Mouse (Mus musculus): ENCODE results near the gene Osbpl8. TPM values are rescaled to one million over a fixed set of nuclear protein-coding genes. Genes with fewer than 3 reads are reported as not detected.

Osbpl8 gene
- total and polyA plus RNA-seq, 3 experiments: 10.9 to 73.7 (median 70.0) TPM

DNA sequence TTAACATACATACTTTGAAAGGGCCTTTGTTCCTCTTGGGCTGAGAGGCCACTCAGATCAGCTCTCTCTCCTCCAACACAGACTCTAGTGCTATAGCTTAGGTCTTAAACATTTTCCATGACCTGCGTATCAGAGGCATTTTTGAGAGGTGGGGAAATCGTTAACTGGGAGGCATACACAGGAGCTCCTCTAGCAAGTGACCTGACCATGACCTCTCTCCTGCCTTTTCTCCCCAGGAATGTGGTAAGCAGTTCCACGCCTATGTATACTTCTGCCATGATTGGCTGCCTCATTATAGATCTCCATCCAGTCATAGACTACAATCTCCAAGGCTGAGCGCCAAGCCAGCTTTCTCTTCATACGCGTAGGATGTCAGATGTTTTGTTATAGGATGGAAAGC, 148.7 kb downstream of the Osbpl8 start:
- no peaks in the 10 kb centered on the region for H3K79me2 ChIP-seq (replicated peaks; ENCODE audit: control insufficient read depth, insufficient read depth, low read length)

DNA sequence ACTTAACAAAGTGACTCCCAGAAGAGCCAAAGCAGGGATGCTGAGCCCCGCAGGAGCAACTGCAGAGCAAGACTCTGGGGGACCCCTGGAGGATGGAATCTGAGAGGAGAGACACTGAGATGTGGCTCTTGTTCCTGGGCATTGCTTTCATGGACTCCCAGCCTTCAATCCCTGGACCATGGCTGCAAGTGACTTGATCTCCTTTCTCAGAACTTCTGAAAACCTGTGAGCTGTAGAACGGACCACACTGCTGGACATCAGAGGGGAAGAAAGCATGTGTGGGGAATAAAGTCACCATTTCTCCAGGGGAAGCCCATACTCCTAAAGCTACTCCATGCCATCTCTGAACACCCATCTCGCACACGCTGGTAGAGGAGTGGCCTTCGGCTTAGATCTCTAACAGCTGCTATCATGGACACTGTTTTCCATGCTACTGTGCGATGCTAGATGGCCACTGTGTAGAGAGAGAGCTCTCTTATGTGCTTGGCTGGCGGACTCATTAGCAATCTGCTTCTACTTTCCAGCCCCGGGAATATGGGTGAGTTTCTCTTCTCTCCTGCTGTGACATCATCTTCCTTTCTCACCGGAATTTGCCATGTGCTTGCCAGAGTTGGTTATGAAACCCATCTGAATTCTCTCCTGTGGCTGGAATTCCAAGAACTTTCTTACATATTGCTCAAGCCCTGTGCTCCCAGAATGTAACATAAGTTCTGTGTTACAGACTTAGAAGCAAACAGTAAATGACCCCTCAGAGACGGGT, 150.3 kb downstream of the Osbpl8 start:
- H3K27me3 ChIP-seq (ENCODE audit: control insufficient read depth, insufficient read depth, low read length): no peaks in the 10 kb centered on the region
- TF ChIP-seq EP300 (IDR thresholded peaks at IDR 0.05; ENCODE audit: insufficient read depth, low read depth, low read length) (no peak), POLR2A (IDR thresholded peaks at IDR 0.05; ENCODE audit: insufficient read depth, low read depth, low read length) (no peak), CTCF (IDR thresholded peaks at IDR 0.05) (no peak)
- H3K4me1 ChIP-seq (ENCODE audit: control insufficient read depth, insufficient read depth, low read length): no peaks in the 10 kb centered on the region
- intact Hi-C loops (cut with DNase I): no loop called here
- no peak overlapping the region for H3K4me3 ChIP-seq
- DNase-seq: no peak
- H3K79me2 ChIP-seq (replicated peaks; ENCODE audit: control insufficient read depth, insufficient read depth, low read length): no peaks in the 10 kb centered on the region
- H3K9ac ChIP-seq (ENCODE audit: low read depth, low read length): no peak overlapping the region
- H3K36me3 ChIP-seq (ENCODE audit: control insufficient read depth, insufficient read depth, low read length): no peaks in the 10 kb centered on the region
- no peak overlapping the region for H3K27ac ChIP-seq
- WGBS: 64% methylated on average over 10 of the region's 10 CpGs

More for the DNA sequence above, 148.7 kb downstream of the Osbpl8 start:
- no peaks in the 10 kb centered on the region for H3K36me3 ChIP-seq (ENCODE audit: control insufficient read depth, insufficient read depth, low read length)
- H3K4me1 ChIP-seq (ENCODE audit: control insufficient read depth, insufficient read depth, low read length): no peaks in the 10 kb centered on the region
- WGBS: 67% methylated on average over 6 of the region's 6 CpGs
- H3K27me3 ChIP-seq (ENCODE audit: control insufficient read depth, insufficient read depth, low read length): no peaks in the 10 kb centered on the region
- no peak for DNase-seq
- no peak overlapping the region for H3K9ac ChIP-seq (ENCODE audit: low read depth, low read length)
- no peak overlapping the region for H3K27ac ChIP-seq
- TF ChIP-seq CTCF (IDR thresholded peaks at IDR 0.05) (no peak), POLR2A (IDR thresholded peaks at IDR 0.05; ENCODE audit: insufficient read depth, low read depth, low read length) (no peak), EP300 (IDR thresholded peaks at IDR 0.05; ENCODE audit: insufficient read depth, low read depth, low read length) (no peak)
- H3K4me3 ChIP-seq: no peak overlapping the region
- intact Hi-C loops (cut with DNase I): no loop called here

- H3K36me3 ChIP-seq (ENCODE audit: control insufficient read depth, insufficient read depth, low read length): no peaks in the 10 kb centered on the region
- H3K4me3 ChIP-seq: no peak overlapping the region
- 81% methylated on average over 3 of the region's 3 CpGs for WGBS
- intact Hi-C loops (cut with DNase I): no loop called here
- H3K27me3 ChIP-seq (ENCODE audit: control insufficient read depth, insufficient read depth, low read length): no peaks in the 10 kb centered on the region
- no peaks in the 10 kb centered on the region for H3K4me1 ChIP-seq (ENCODE audit: control insufficient read depth, insufficient read depth, low read length)
- no peak overlapping the region for H3K9ac ChIP-seq (ENCODE audit: low read depth, low read length)
- no peaks in the 10 kb centered on the region for H3K79me2 ChIP-seq (replicated peaks; ENCODE audit: control insufficient read depth, insufficient read depth, low read length)
- TF ChIP-seq EP300 (IDR thresholded peaks at IDR 0.05; ENCODE audit: insufficient read depth, low read depth, low read length): no peak
- TF ChIP-seq CTCF (IDR thresholded peaks at IDR 0.05): no peak
- no peak for DNase-seq
- H3K27ac ChIP-seq: no peak overlapping the region
Observed at GRCm38 (mm10) chr10:111315940-111316339, 151.4 kb downstream of the Osbpl8 start.

- Histone ChIP-seq H3K4me1 (ENCODE audit: control insufficient read depth, insufficient read depth, low read length) (no peaks in the 10 kb centered on the region), H3K27ac (no peak overlapping the region), H3K27me3 (ENCODE audit: control insufficient read depth, insufficient read depth, low read length) (no peaks in the 10 kb centered on the region), H3K9ac (ENCODE audit: low read depth, low read length) (no peak overlapping the region), H3K36me3 (ENCODE audit: control insufficient read depth, insufficient read depth, low read length) (no peaks in the 10 kb centered on the region), H3K79me2 (replicated peaks; ENCODE audit: control insufficient read depth, insufficient read depth, low read length) (no peaks in the 10 kb centered on the region), H3K4me3 (no peak overlapping the region)
- no peak for TF ChIP-seq EP300 (IDR thresholded peaks at IDR 0.05; ENCODE audit: insufficient read depth, low read depth, low read length)
- intact Hi-C loops (cut with DNase I): no loop called here
- DNase-seq: no peak
- WGBS: 86% methylated on average over 3 of the region's 3 CpGs
Observed at GRCm38 (mm10) chr10:111318021-111318420, 153.5 kb downstream of the Osbpl8 start.

- TF ChIP-seq POLR2A (IDR thresholded peaks at IDR 0.05; ENCODE audit: insufficient read depth, low read depth, low read length) (no peak), CTCF (IDR thresholded peaks at IDR 0.05) (no peak), EP300 (IDR thresholded peaks at IDR 0.05; ENCODE audit: insufficient read depth, low read depth, low read length) (no peak)
- 80% methylated on average over 9 of the region's 9 CpGs for WGBS
- H3K79me2 ChIP-seq (replicated peaks; ENCODE audit: control insufficient read depth, insufficient read depth, low read length): no peaks in the 10 kb centered on the region
- H3K36me3 ChIP-seq (ENCODE audit: control insufficient read depth, insufficient read depth, low read length): no peaks in the 10 kb centered on the region
- H3K4me1 ChIP-seq (ENCODE audit: control insufficient read depth, insufficient read depth, low read length): no peaks in the 10 kb centered on the region
- intact Hi-C loops (cut with DNase I): no loop called here
- DNase-seq: no peak
- no peaks in the 10 kb centered on the region for H3K27me3 ChIP-seq (ENCODE audit: control insufficient read depth, insufficient read depth, low read length)
- no peak overlapping the region for H3K4me3 ChIP-seq
- no peak overlapping the region for H3K9ac ChIP-seq (ENCODE audit: low read depth, low read length)
- H3K27ac ChIP-seq: no peak overlapping the region
Observed at GRCm38 (mm10) chr10:111318805-111319500, 154.4 kb downstream of the Osbpl8 start.

GRCm38 (mm10) chr10:111320579-111320978, 156.0 kb downstream of the Osbpl8 start:
- H3K36me3 ChIP-seq (ENCODE audit: control insufficient read depth, insufficient read depth, low read length): no peaks in the 10 kb centered on the region
- no peak overlapping the region for H3K4me3 ChIP-seq
- no peaks in the 10 kb centered on the region for H3K27me3 ChIP-seq (ENCODE audit: control insufficient read depth, insufficient read depth, low read length)
- H3K4me1 ChIP-seq (ENCODE audit: control insufficient read depth, insufficient read depth, low read length): no peaks in the 10 kb centered on the region
- H3K9ac ChIP-seq (ENCODE audit: low read depth, low read length): no peak overlapping the region
- no peak for TF ChIP-seq EP300 (IDR thresholded peaks at IDR 0.05; ENCODE audit: insufficient read depth, low read depth, low read length)
- no peak for TF ChIP-seq POLR2A (IDR thresholded peaks at IDR 0.05; ENCODE audit: insufficient read depth, low read depth, low read length)
- no peak for TF ChIP-seq CTCF (IDR thresholded peaks at IDR 0.05)
- intact Hi-C loops (cut with DNase I): no loop called here
- H3K79me2 ChIP-seq (replicated peaks; ENCODE audit: control insufficient read depth, insufficient read depth, low read length): no peaks in the 10 kb centered on the region
- H3K27ac ChIP-seq: no peak overlapping the region
- no peak for DNase-seq

Data from heart, adult 2 months (tissue).